Mouse (Mus musculus): ENCODE measurements around the gene Gm10337. TPM values are rescaled to one million over a fixed set of nuclear protein-coding genes. Genes with fewer than 3 reads are reported as not detected.

Gm10337 gene
- total RNA-seq, 2 experiments from 2014 or later = not detected

- no peak for DNase-seq (ENCODE audit: low spot score in 2 of 2)
These were observed 3.7 kb upstream of the Gm10337 start for GRCm38 (mm10) chr15:102499851-102500250.

GRCm38 (mm10) chr15:102500479-102500878, 3.0 kb upstream of the Gm10337 start:
- no peak for DNase-seq (ENCODE audit: low spot score in 2 of 2)

GRCm38 (mm10) chr15:102501084-102501814, 2.3 kb upstream of the Gm10337 start:
- DNase-seq (ENCODE audit: low spot score in 2 of 2) = no peak

DNA sequence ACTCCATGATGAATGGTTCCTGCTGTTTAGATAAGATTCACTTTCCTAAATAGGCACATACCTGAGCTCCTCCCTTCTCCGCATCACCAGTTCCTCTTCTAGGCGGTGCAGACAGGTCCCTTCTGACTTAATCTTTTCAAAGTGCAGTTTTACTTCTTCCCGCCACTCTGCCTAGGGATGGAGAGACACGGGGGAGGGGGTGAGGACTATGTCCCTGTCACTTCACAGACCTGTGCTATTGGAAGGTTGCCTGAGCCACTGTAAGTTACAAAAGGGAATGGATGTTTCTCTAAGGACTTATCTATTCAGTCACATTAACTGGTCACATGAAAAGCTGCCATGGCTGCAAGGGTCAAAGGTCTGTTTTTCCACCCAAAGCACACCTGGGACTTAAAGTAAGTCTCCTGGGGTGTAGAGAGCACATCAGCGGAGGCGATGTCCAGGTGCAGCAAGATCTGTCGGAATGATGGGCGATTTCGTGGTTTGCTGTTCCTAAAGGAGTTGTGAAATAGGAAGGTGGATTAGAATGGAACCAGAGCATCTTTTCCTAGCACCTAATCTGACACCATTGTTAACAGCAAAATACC, 1.2 kb upstream of the Gm10337 start:
- DNase-seq (ENCODE audit: low spot score in 2 of 2) = no peak

DNA sequence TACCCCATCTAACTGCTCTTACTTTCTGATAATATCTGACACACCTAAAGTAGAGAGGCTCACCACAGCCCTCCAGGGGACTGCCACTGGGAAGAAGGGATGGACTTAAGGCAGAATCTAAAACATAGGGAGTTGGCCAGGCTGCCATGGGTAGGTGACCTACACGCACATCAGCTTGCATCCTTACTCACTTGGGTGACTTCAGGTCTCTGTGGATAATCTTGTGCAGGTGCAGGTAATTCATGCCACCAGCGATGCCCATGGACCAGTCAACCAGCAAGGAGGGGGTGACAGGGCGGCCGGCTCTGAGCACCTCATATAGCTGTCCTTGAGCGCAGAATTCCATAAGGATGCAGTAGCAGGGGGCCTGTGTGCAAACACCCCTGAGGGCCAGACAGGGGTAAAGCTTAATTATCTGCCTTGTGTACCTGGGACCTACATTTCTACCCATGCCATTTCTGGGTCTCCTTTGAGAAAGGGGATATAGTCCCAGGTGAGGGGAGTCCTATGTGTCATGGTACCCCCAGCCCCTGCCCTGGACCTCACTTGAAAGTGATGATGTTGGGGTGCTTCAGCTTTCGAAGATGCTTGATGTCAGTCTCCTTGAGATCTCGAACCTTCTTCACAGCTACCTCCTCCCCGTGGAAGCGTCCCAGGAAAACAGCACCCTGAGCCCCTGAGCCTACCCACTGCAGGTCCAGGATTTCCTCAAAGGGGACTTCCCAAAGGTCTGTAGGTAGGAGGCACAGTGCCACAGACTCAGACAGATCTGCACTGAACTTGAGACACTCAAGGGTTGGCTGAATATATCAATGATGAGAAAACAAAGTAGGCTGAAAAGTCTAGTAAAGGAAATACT, 631 bp downstream of the Gm10337 start:
- DNase-seq (ENCODE audit: low spot score in 2 of 2) = no peak

- DNase-seq (ENCODE audit: low spot score in 2 of 2) = no peak
These were observed 1.7 kb downstream of the Gm10337 start for GRCm38 (mm10) chr15:102505073-102505769.

GRCm38 (mm10) chr15:102505770-102506463, 2.4 kb downstream of the Gm10337 start:
- DNase-seq (ENCODE audit: low spot score in 2 of 2) = no peak

DNA sequence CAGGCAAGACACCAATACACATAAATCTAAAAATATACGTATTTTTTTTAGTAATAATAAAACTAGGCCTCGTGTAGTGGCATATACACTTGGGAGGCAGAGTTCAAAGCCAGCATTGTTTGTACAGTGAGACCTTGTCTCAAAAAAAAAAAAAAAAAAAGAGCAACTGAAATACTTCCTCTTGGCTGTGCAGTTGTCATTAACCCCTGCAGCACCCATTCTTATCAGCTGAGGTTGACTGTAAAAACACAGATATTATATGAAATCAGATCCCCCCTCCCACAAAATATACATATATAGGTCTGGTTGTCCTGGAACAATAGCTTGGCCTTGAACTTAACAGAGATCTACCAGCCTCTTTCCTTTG, 2.9 kb downstream of the Gm10337 start:
- no peak for DNase-seq (ENCODE audit: low spot score in 2 of 2)

DNA sequence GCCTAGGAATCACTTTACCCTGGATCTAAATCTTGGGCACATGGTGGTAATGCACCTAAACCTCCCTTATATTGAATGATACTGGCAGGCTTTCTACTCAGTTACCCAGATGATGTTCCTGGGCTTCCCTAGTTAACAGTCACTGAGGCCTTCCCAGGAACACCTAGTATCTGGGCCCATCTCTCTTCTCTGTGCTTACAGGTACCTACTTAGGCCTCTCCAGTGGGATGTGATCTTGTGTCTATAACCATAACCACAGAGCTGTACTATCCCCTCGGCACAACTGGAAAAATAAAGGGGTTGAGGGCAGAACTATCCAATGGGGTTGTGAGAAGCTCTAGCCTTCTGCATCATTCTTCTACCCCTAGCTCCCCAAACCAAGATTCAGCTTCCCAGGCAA, 3.3 kb downstream of the Gm10337 start:
- no peak for DNase-seq (ENCODE audit: low spot score in 2 of 2)

- no peak for DNase-seq (ENCODE audit: low spot score in 2 of 2)
These were observed 4.0 kb downstream of the Gm10337 start for GRCm38 (mm10) chr15:102507561-102507960.

- DNase-seq (ENCODE audit: low spot score in 2 of 2) = no peak
These were observed 4.8 kb downstream of the Gm10337 start for GRCm38 (mm10) chr15:102508336-102508735.

DNA sequence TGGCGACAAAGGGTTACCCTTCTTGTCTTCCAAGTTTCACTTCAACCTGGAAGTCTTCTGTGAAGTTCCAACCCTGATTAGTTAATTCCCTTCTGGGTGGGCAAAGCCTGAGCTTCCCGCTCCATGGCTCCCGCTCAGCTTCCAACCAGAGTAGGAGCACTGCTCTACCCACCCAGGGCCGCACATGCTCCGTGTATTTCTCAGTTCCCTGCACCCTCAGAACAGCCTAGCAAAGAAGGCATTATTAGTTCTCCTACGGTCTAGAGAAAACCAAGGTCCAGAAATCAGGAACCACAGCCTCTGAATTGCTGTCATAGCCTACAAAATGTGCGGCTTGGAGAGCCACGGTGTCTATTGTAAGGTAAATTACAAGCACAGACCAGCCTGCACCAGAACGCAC, 6.6 kb downstream of the Gm10337 start:
- no peak for DNase-seq (ENCODE audit: low spot score in 2 of 2)

DNA sequence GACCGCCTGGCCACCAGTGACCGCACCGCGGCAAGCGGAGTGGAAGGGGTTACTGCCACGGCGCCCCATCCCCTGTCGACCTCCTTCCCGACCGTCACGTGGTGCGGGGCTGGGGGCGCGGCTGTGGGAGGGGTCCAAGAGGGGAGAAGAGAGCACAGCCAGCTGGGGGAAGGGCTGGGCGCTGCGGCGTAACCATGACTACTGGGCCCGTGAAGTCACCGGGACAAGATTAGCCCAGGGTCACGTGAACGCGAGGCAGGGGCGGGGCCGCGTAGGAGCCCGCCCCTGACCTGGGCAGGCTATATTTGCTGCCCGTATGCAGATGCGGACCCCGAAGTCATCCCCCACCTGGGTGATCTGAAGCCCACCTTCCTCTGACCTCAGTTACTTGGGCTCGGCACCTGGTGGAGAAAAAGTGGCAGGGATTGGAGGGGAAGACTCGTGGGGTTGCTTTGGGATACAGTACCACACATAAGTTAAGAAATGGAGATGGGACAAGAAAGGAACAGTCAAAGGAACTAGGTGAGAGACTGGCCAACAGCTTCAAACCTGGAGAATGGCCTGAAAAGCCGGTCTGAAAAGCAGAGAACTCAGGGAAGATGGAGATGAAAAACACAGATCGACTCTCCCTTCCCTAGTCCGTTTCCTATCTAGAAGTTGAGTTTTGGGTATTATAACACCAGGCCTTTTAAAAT, 7.2 kb downstream of the Gm10337 start:
- peak; percentile 80 to 84 for DNase-seq (ENCODE audit: low spot score in 2 of 2)

GRCm38 (mm10) chr15:102511285-102511833, 7.8 kb downstream of the Gm10337 start:
- no peak for DNase-seq (ENCODE audit: low spot score in 2 of 2)

DNA sequence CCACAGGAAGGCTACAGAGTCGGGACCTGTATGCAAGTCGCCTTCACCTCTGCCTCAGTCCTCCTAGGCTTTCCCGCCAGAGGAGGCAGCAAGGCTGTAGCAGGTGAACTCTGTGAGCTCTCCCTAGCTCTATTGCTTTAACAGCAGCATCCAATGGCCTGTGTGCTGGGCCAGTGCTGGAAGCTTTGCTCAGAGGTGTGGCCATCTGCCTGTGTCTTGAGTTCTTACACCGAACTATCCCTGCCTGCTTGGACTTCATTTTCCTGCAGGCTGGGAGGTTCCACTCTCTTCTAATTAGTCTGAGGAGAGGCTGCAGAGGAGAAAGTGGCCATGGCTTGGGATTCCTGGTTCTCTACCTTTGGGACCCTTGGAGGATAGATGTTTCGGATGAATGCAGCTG, 8.5 kb downstream of the Gm10337 start:
- no peak for DNase-seq (ENCODE audit: low spot score in 2 of 2)

DNA sequence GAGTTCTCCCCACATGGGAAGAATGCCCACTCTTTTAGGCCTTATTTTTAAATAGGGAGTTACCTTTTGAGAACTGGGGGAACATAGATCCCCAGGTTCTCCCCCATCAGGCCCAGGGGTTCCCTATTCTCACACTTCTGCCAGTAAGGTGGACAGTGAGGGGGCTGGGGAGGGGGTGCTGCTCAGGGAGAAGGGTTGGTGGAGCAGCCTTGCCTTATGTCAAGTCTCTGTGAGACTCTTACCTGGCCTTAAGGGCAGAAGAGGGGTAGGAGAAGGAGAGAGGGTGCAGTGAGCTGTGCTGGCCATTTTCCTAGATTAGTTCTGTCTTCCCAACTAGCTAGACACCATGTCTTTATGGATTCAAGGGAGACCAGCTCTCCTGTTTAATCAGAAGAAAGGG, 8.9 kb downstream of the Gm10337 start:
- DNase-seq (ENCODE audit: low spot score in 2 of 2) = no peak

DNA sequence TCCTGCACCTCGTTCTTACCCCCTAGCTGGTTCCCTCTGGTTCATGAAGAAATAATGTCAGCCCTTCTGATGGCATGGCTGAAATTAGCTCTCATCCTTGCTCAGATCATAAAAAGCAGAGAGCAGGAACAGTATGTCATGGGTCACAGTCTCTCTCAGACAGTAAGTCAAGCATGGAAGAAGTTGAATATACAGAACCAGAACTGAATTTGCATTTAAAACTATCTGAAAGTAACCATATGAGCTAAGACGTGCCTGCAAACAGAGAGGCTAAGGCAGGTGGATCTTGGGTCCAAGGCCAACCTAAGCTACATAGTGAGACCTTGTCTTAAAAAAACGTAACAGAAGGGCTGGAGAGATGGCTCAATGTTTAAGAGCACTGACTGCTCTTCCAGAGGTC, 9.5 kb downstream of the Gm10337 start:
- no peak for DNase-seq (ENCODE audit: low spot score in 2 of 2)

- DNase-seq (ENCODE audit: low spot score in 2 of 2) = no peak
These were observed 11.7 kb downstream of the Gm10337 start for GRCm38 (mm10) chr15:102515261-102515660.

- DNase-seq (ENCODE audit: low spot score in 2 of 2) = no peak
These were observed 12.3 kb downstream of the Gm10337 start for GRCm38 (mm10) chr15:102515791-102516190.

GRCm38 (mm10) chr15:102516293-102516692, 12.8 kb downstream of the Gm10337 start:
- DNase-seq (ENCODE audit: low spot score in 2 of 2) = no peak
